Mouse (Mus musculus): ENCODE measurements around the gene Tmem243. TPM values are rescaled to one million over a fixed set of nuclear protein-coding genes. Genes with fewer than 3 reads are reported as not detected.
A peak's percentile ranks its signal among the peaks of the same experiment; 100 is the strongest.

Gene Tmem243
- polyA plus RNA-seq, 1 experiment from 2014 or later: 28.1 TPM

GRCm38 (mm10) chr5:9102696-9103095, 2.2 kb downstream of the Tmem243 start:
- H3K4me3 ChIP-seq (ENCODE audit: low read length): no peak overlapping the region
- H3K4me2 ChIP-seq (replicated peaks; ENCODE audit: low read depth, low read length): no peak overlapping the region
- H3K9me3 ChIP-seq (ENCODE audit: control insufficient read depth, low read length): peaks cover 4% of the 10 kb centered on the region; the same call in 1 of the 2 replicates
- no peak overlapping the region for H3K9ac ChIP-seq (ENCODE audit: low read depth, low read length)
- no peak for ATAC-seq (ENCODE audit: low FRiP score, low TSS enrichment)
- H3K4me1 ChIP-seq (ENCODE audit: control insufficient read depth, insufficient read depth, low read length): 0 out of 2 replicates have a peak, but pooled peaks cover 6% of the 10 kb centered on the region
- H3K27ac ChIP-seq (ENCODE audit: low read depth, low read length): no peak overlapping the region
- H3K27me3 ChIP-seq (ENCODE audit: control insufficient read depth, insufficient read depth, low read length): no peaks in the 10 kb centered on the region
- WGBS: 91% methylated on average over 2 of the region's 2 CpGs
- no peaks in the 10 kb centered on the region for H3K36me3 ChIP-seq (ENCODE audit: control insufficient read depth, insufficient read depth, low read length)

GRCm38 (mm10) chr5:9103958-9104357, 3.5 kb downstream of the Tmem243 start:
- Histone ChIP-seq H3K9ac (ENCODE audit: low read depth, low read length) (no peak overlapping the region), H3K27ac (ENCODE audit: low read depth, low read length) (no peak overlapping the region), H3K4me2 (replicated peaks; ENCODE audit: low read depth, low read length) (no peak overlapping the region), H3K27me3 (ENCODE audit: control insufficient read depth, insufficient read depth, low read length) (no peaks in the 10 kb centered on the region), H3K4me3 (ENCODE audit: low read length) (no peak overlapping the region), H3K36me3 (ENCODE audit: control insufficient read depth, insufficient read depth, low read length) (no peaks in the 10 kb centered on the region), H3K4me1 (ENCODE audit: control insufficient read depth, insufficient read depth, low read length) (0 out of 2 replicates have a peak, but pooled peaks cover 6% of the 10 kb centered on the region), H3K9me3 (ENCODE audit: control insufficient read depth, low read length) (no peaks in the 10 kb centered on the region)
- ATAC-seq (ENCODE audit: low FRiP score, low TSS enrichment): no peak
- 90% methylated on average over 8 of the region's 8 CpGs for WGBS

- Histone ChIP-seq H3K9me3 (ENCODE audit: control insufficient read depth, low read length) (no peaks in the 10 kb centered on the region), H3K27me3 (ENCODE audit: control insufficient read depth, insufficient read depth, low read length) (no peaks in the 10 kb centered on the region), H3K4me1 (ENCODE audit: control insufficient read depth, insufficient read depth, low read length) (0 out of 2 replicates have a peak, but pooled peaks cover 2% of the 10 kb centered on the region), H3K9ac (ENCODE audit: low read depth, low read length) (no peak overlapping the region), H3K4me3 (ENCODE audit: low read length) (no peak overlapping the region), H3K36me3 (ENCODE audit: control insufficient read depth, insufficient read depth, low read length) (no peaks in the 10 kb centered on the region), H3K27ac (ENCODE audit: low read depth, low read length) (no peak overlapping the region), H3K4me2 (replicated peaks; ENCODE audit: low read depth, low read length) (no peak overlapping the region)
- ATAC-seq (ENCODE audit: low FRiP score, low TSS enrichment): no peak
- WGBS: 81% methylated on average over 6 of the region's 6 CpGs
Measured at GRCm38 (mm10) chr5:9106806-9107205, 6.3 kb downstream of the Tmem243 start.

GRCm38 (mm10) chr5:9107296-9108089, 7.0 kb downstream of the Tmem243 start:
- ATAC-seq (ENCODE audit: low FRiP score, low TSS enrichment): no peak
- H3K36me3 ChIP-seq (ENCODE audit: control insufficient read depth, insufficient read depth, low read length): no peaks in the 10 kb centered on the region

GRCm38 (mm10) chr5:9108490-9108889, 8.0 kb downstream of the Tmem243 start:
- no peaks in the 10 kb centered on the region for H3K27me3 ChIP-seq (ENCODE audit: control insufficient read depth, insufficient read depth, low read length)
- no peak overlapping the region for H3K9ac ChIP-seq (ENCODE audit: low read depth, low read length)
- H3K36me3 ChIP-seq (ENCODE audit: control insufficient read depth, insufficient read depth, low read length): no peaks in the 10 kb centered on the region
- H3K27ac ChIP-seq (ENCODE audit: low read depth, low read length): no peak overlapping the region
- no peaks in the 10 kb centered on the region for H3K4me1 ChIP-seq (ENCODE audit: control insufficient read depth, insufficient read depth, low read length)
- ATAC-seq (ENCODE audit: low FRiP score, low TSS enrichment): 0 out of 2 replicates have a peak, but pooled peaks have one; percentile 17
- H3K4me3 ChIP-seq (ENCODE audit: low read length): no peak overlapping the region
- H3K9me3 ChIP-seq (ENCODE audit: control insufficient read depth, low read length): no peaks in the 10 kb centered on the region
- H3K4me2 ChIP-seq (replicated peaks; ENCODE audit: low read depth, low read length): no peak overlapping the region
- WGBS: 15% methylated on average over 5 of the region's 5 CpGs

More at GRCm38 (mm10) chr5:9107296-9108089, 7.0 kb downstream of the Tmem243 start:
- no peak overlapping the region for H3K27ac ChIP-seq (ENCODE audit: low read depth, low read length)
- H3K4me2 ChIP-seq (replicated peaks; ENCODE audit: low read depth, low read length): no peak overlapping the region
- no peak overlapping the region for H3K9ac ChIP-seq (ENCODE audit: low read depth, low read length)
- no peaks in the 10 kb centered on the region for H3K4me1 ChIP-seq (ENCODE audit: control insufficient read depth, insufficient read depth, low read length)
- WGBS: 66% methylated on average over 8 of the region's 8 CpGs
- H3K27me3 ChIP-seq (ENCODE audit: control insufficient read depth, insufficient read depth, low read length): no peaks in the 10 kb centered on the region
- H3K9me3 ChIP-seq (ENCODE audit: control insufficient read depth, low read length): no peaks in the 10 kb centered on the region
- no peak overlapping the region for H3K4me3 ChIP-seq (ENCODE audit: low read length)

GRCm38 (mm10) chr5:9109582-9109981, 9.1 kb downstream of the Tmem243 start:
- Histone ChIP-seq H3K4me2 (replicated peaks; ENCODE audit: low read depth, low read length) (no peak overlapping the region), H3K4me1 (ENCODE audit: control insufficient read depth, insufficient read depth, low read length) (no peaks in the 10 kb centered on the region), H3K27me3 (ENCODE audit: control insufficient read depth, insufficient read depth, low read length) (no peaks in the 10 kb centered on the region), H3K27ac (ENCODE audit: low read depth, low read length) (no peak overlapping the region), H3K4me3 (ENCODE audit: low read length) (no peak overlapping the region), H3K36me3 (ENCODE audit: control insufficient read depth, insufficient read depth, low read length) (no peaks in the 10 kb centered on the region), H3K9ac (ENCODE audit: low read depth, low read length) (no peak overlapping the region), H3K9me3 (ENCODE audit: control insufficient read depth, low read length) (no peaks in the 10 kb centered on the region)
- no peak for ATAC-seq (ENCODE audit: low FRiP score, low TSS enrichment)

GRCm38 (mm10) chr5:9111285-9111684, 10.8 kb downstream of the Tmem243 start:
- no peak overlapping the region for H3K27ac ChIP-seq (ENCODE audit: low read depth, low read length)
- H3K36me3 ChIP-seq (ENCODE audit: control insufficient read depth, insufficient read depth, low read length): no peaks in the 10 kb centered on the region
- no peak overlapping the region for H3K9ac ChIP-seq (ENCODE audit: low read depth, low read length)
- no peak for ATAC-seq (ENCODE audit: low FRiP score, low TSS enrichment)
- 74% methylated on average over 2 of the region's 2 CpGs for WGBS
- H3K4me3 ChIP-seq (ENCODE audit: low read length): no peak overlapping the region
- H3K4me1 ChIP-seq (ENCODE audit: control insufficient read depth, insufficient read depth, low read length): no peaks in the 10 kb centered on the region
- no peaks in the 10 kb centered on the region for H3K27me3 ChIP-seq (ENCODE audit: control insufficient read depth, insufficient read depth, low read length)
- no peaks in the 10 kb centered on the region for H3K9me3 ChIP-seq (ENCODE audit: control insufficient read depth, low read length)
- H3K4me2 ChIP-seq (replicated peaks; ENCODE audit: low read depth, low read length): no peak overlapping the region

GRCm38 (mm10) chr5:9111759-9112158, 11.3 kb downstream of the Tmem243 start:
- Histone ChIP-seq H3K27ac (ENCODE audit: low read depth, low read length) (no peak overlapping the region), H3K4me2 (replicated peaks; ENCODE audit: low read depth, low read length) (no peak overlapping the region), H3K36me3 (ENCODE audit: control insufficient read depth, insufficient read depth, low read length) (no peaks in the 10 kb centered on the region), H3K9ac (ENCODE audit: low read depth, low read length) (no peak overlapping the region), H3K27me3 (ENCODE audit: control insufficient read depth, insufficient read depth, low read length) (no peaks in the 10 kb centered on the region), H3K4me3 (ENCODE audit: low read length) (no peak overlapping the region), H3K4me1 (ENCODE audit: control insufficient read depth, insufficient read depth, low read length) (no peaks in the 10 kb centered on the region), H3K9me3 (ENCODE audit: control insufficient read depth, low read length) (no peaks in the 10 kb centered on the region)
- ATAC-seq (ENCODE audit: low FRiP score, low TSS enrichment): peak; percentile 66; the same call in 1 of the 2 replicates
- WGBS: 20% methylated on average over 5 of the region's 5 CpGs

GRCm38 (mm10) chr5:9114162-9114561, 13.7 kb downstream of the Tmem243 start:
- ATAC-seq (ENCODE audit: low FRiP score, low TSS enrichment): no peak
- no peak overlapping the region for H3K9ac ChIP-seq (ENCODE audit: low read depth, low read length)
- no peaks in the 10 kb centered on the region for H3K4me1 ChIP-seq (ENCODE audit: control insufficient read depth, insufficient read depth, low read length)
- 54% methylated on average over 6 of the region's 6 CpGs for WGBS
- no peaks in the 10 kb centered on the region for H3K9me3 ChIP-seq (ENCODE audit: control insufficient read depth, low read length)
- H3K4me3 ChIP-seq (ENCODE audit: low read length): no peak overlapping the region
- H3K4me2 ChIP-seq (replicated peaks; ENCODE audit: low read depth, low read length): no peak overlapping the region
- H3K36me3 ChIP-seq (ENCODE audit: control insufficient read depth, insufficient read depth, low read length): peaks cover 21% of the 10 kb centered on the region
- H3K27me3 ChIP-seq (ENCODE audit: control insufficient read depth, insufficient read depth, low read length): no peaks in the 10 kb centered on the region
- no peak overlapping the region for H3K27ac ChIP-seq (ENCODE audit: low read depth, low read length)

Measured in kidney, embryonic 14.5 days (tissue).